Mouse (Mus musculus) forebrain, embryonic 16.5 days (tissue): ENCODE results near the gene Tmem132e. TPM values are rescaled to one million over a fixed set of nuclear protein-coding genes. Genes with fewer than 3 reads are reported as not detected.

Source experiments
- ATAC-seq: fragments of 200-750 bp; cut with Nextera tagmentation; 2 replicates; pipeline ENCODE4 v1.8.0; 2017; ENCODE audit warnings: mild to moderate bottlenecking, moderate library complexity
- H3K27ac ChIP-seq: fragments of 300-500 bp; sonication (generic); 2 replicates; pipeline ENCODE4 v1.5.1; 2014; ENCODE audit warnings: low read length, control low read depth
- H3K27me3 ChIP-seq: fragments of 300-500 bp; sonication (generic); replicated peaks from 2 replicates; pipeline ENCODE4 v1.6.1; 2014; ENCODE audit warnings: low read length; ENCODE audit not compliant: control insufficient read depth, insufficient read depth
- H3K36me3 ChIP-seq: fragments of 300-500 bp; sonication (generic); 2 replicates; pipeline ENCODE4 v1.6.1; 2014; ENCODE audit not compliant: control insufficient read depth, insufficient read depth
- H3K4me1 ChIP-seq: fragments of 300-500 bp; sonication (generic); replicated peaks from 2 replicates; pipeline ENCODE4 v1.6.1; 2014; ENCODE audit warnings: low read length; ENCODE audit not compliant: control insufficient read depth, insufficient read depth
- H3K4me2 ChIP-seq: fragments of 300-500 bp; sonication (generic); 2 replicates; pipeline ENCODE4 v1.6.1; 2014; ENCODE audit warnings: mild to moderate bottlenecking, low read length, control low read depth
- H3K4me3 ChIP-seq: fragments of 300-500 bp; sonication (generic); replicated peaks from 2 replicates; pipeline ENCODE4 v1.5.1; 2014; ENCODE audit warnings: mild to moderate bottlenecking, low read length, control low read depth
- H3K9ac ChIP-seq: fragments of 300-500 bp; sonication (generic); replicated peaks from 2 replicates; pipeline ENCODE4 v1.6.1; 2014; ENCODE audit warnings: low read depth, low read length, control low read depth
- H3K9me3 ChIP-seq: fragments of 300-500 bp; sonication (generic); 2 replicates; pipeline ENCODE4 v1.6.1; 2016; ENCODE audit warnings: low read length; ENCODE audit not compliant: control insufficient read depth
- WGBS: fragments of 180-500 bp; shearing (Covaris S2); extraction: QIAGEN DNeasy Blood & Tissue Kit; methylation state at CpG from one replicate; pipeline ENCODE4 v1.1.7; 2014; 5-methylcytosine and 5-hydroxymethylcytosine counted together
- polyA plus RNA-seq: library from polyadenylated mRNA; unstranded; fragments of >200 nt; fragmentation: Nextera tagmentation; extraction: Ambion mirVana; gene quantifications from 2 replicates; pipeline ENCODE4 v1.2.1, GENCODE M21; 2015

Tmem132e gene
- polyA plus RNA-seq, 1 experiment from 2014 or later = 1.4 TPM

- Histone ChIP-seq H3K36me3 (no peaks in the 10 kb centered on the region), H3K4me3 (no peak overlapping the region), H3K4me2 (no peak overlapping the region), H3K27me3 (no peaks in the 10 kb centered on the region), H3K27ac (no peak overlapping the region), H3K9me3 (no peaks in the 10 kb centered on the region), H3K9ac (no peak overlapping the region), H3K4me1 (peaks cover 7% of the 10 kb centered on the region)
- WGBS = 51% methylated on average over 7 of the region's 7 CpGs
- peak; percentile 54; the same call in 1 of the 2 replicates for ATAC-seq
These were observed 78.5 kb downstream of the Tmem132e start for GRCm38 (mm10) chr11:82467218-82467617.

GRCm38 (mm10) chr11:82471076-82471475 lies 82.4 kb downstream of the Tmem132e start:
- 100% methylated on average over 1 of the region's 1 CpGs for WGBS

GRCm38 (mm10) chr11:82473137-82473621 lies 84.5 kb downstream of the Tmem132e start:
- Histone ChIP-seq H3K9ac (no peak overlapping the region), H3K4me1 (peaks cover 9% of the 10 kb centered on the region), H3K36me3 (no peaks in the 10 kb centered on the region), H3K4me2 (no peak overlapping the region), H3K27me3 (no peaks in the 10 kb centered on the region), H3K27ac (no peak overlapping the region), H3K9me3 (no peaks in the 10 kb centered on the region), H3K4me3 (no peak overlapping the region)
- WGBS = 8% methylated on average over 12 of the region's 12 CpGs
- peak; percentile 64 for ATAC-seq

More at GRCm38 (mm10) chr11:82471076-82471475, 82.4 kb downstream of the Tmem132e start:
- ATAC-seq = no peak
- Histone ChIP-seq H3K36me3 (no peaks in the 10 kb centered on the region), H3K27ac (no peak overlapping the region), H3K9me3 (no peaks in the 10 kb centered on the region), H3K4me2 (no peak overlapping the region), H3K4me3 (no peak overlapping the region), H3K27me3 (no peaks in the 10 kb centered on the region), H3K4me1 (peaks cover 16% of the 10 kb centered on the region), H3K9ac (no peak overlapping the region)

GRCm38 (mm10) chr11:82476092-82476491 lies 87.4 kb downstream of the Tmem132e start:
- H3K9me3 ChIP-seq = no peaks in the 10 kb centered on the region
- H3K4me2 ChIP-seq = no peak overlapping the region
- H3K27me3 ChIP-seq = no peaks in the 10 kb centered on the region
- no peak overlapping the region for H3K9ac ChIP-seq
- 40% methylated on average over 4 of the region's 4 CpGs for whole genome bisulfite sequencing
- no peaks in the 10 kb centered on the region for H3K36me3 ChIP-seq
- no peak for ATAC-seq
- peaks cover 12% of the 10 kb centered on the region for H3K4me1 ChIP-seq
- no peak overlapping the region for H3K27ac ChIP-seq
- H3K4me3 ChIP-seq = no peak overlapping the region

- WGBS = 51% methylated on average over 3 of the region's 3 CpGs
- no peak for ATAC-seq
- Histone ChIP-seq H3K9ac (no peak overlapping the region), H3K27ac (no peak overlapping the region), H3K4me2 (no peak overlapping the region), H3K4me3 (no peak overlapping the region), H3K9me3 (no peaks in the 10 kb centered on the region), H3K4me1 (peaks cover 12% of the 10 kb centered on the region), H3K27me3 (no peaks in the 10 kb centered on the region), H3K36me3 (no peaks in the 10 kb centered on the region)
These were observed 88.7 kb downstream of the Tmem132e start for GRCm38 (mm10) chr11:82477412-82477811.

DNA sequence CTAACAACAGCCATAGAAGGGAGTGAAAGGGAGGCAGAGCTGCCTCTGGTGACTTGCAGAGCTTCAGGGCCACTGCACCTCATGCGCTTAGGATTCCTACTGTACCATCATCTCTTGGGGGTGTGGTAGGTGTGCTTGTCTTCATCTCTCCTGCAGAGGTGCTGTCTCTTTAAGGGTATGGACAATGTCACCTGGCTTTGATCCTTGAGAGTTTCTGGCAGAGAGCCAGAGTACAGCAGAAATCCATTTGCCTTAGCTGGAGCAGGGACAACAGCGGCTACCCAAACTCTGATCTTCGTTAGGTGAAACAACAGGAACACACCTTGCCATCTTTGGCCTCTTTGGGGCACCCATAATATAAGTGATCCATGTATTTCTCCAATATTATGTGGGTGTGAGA lies 92.2 kb downstream of the Tmem132e start:
- Histone ChIP-seq H3K9ac (no peak overlapping the region), H3K27me3 (no peaks in the 10 kb centered on the region), H3K27ac (no peak overlapping the region), H3K36me3 (no peaks in the 10 kb centered on the region), H3K4me1 (peaks cover 3% of the 10 kb centered on the region; the same call in 1 of the 2 replicates), H3K4me2 (no peak overlapping the region), H3K4me3 (no peak overlapping the region), H3K9me3 (no peaks in the 10 kb centered on the region)
- WGBS = 67% methylated on average over 3 of the region's 3 CpGs
- no peak for ATAC-seq

DNA sequence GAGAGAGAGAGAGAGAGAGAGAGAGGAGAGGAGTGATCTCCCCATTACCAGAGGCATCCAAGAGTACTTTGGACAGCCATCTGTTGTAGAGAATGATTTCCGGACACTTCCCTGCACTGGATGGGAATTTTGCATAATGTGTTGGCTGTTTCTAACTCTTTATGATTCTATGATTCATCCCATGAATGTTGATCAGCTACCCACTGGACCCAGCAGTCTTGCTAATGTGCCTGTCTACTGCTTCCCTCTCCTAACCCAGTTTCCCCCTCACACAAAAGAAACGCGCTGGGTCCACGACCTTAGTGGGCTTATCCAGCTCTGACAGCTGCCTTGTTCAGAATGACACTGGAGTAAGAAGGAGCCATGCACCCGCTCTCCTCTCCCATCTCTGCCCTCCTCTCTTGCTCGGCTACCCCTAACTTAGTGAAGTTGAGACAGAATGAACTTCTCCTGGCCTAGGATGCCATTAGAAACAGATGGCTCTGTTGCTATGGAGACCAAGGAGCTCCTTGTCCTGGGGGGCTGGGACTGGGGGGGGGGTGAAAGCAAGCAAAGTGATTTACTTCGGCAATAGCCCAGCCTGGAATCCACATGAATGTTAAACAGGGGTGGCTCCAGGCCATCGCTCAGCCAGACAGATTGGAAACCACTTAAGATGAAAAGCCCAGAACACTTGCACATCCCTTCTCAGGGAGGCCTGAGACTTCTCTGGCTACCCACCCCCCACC lies 98.8 kb downstream of the Tmem132e start:
- 36% methylated on average over 8 of the region's 8 CpGs for WGBS
- Histone ChIP-seq H3K36me3 (no peaks in the 10 kb centered on the region), H3K9ac (no peak overlapping the region), H3K4me1 (peaks cover 6% of the 10 kb centered on the region), H3K4me2 (no peak overlapping the region), H3K27ac (no peak overlapping the region), H3K9me3 (no peaks in the 10 kb centered on the region), H3K27me3 (no peaks in the 10 kb centered on the region), H3K4me3 (no peak overlapping the region)
- ATAC-seq = peak; percentile 18; the same call in 1 of the 2 replicates

DNA sequence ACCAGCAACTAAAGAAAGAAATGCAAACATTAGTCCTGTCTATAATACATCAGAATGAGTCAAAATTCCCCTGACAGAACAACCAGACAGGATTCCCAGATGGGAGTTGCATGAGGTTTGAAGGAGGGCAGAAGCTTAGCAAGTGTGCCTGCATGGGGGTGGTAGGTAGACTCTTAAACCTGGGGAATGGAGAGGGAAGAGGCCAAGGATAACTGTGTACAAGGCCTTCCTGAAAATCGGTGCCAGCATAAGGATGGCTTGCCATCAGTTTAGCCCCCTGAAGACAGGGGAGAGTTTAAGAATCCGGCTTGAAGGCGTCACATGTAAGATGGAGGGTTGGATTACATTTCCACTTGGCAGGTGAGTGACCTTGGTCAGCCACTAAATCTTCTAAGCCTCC lies 102.2 kb downstream of the Tmem132e start:
- WGBS = 89% methylated on average over 3 of the region's 3 CpGs
- no peak overlapping the region for H3K9ac ChIP-seq

More for the DNA sequence above, 102.2 kb downstream of the Tmem132e start:
- Histone ChIP-seq H3K4me2 (no peak overlapping the region), H3K9me3 (no peaks in the 10 kb centered on the region), H3K27me3 (no peaks in the 10 kb centered on the region), H3K4me1 (peaks cover 6% of the 10 kb centered on the region), H3K27ac (no peak overlapping the region), H3K36me3 (no peaks in the 10 kb centered on the region), H3K4me3 (no peak overlapping the region)
- ATAC-seq = no peak
